Mouse (Mus musculus): Measurements from ENCODE around the gene Dgcr2.
A peak's percentile ranks its signal among the peaks of the same experiment; 100 is the strongest.

Gene Dgcr2

GRCm38 (mm10) chr16:17898462-17898861 lies at the start of gene Dgcr2, which contains the start of gene Tssk2:
TSS of gene Dgcr2 (minus strand) at chr16:17898562.
TSS of gene Tssk2 (plus strand) at chr16:17898637.
- no peak for DNase-seq (ENCODE audit: low read depth in 2 of 2, low spot score in 2 of 2)

GRCm38 (mm10) chr16:17945081-17945831 lies 46.9 kb upstream of the Dgcr2 start:
- no peak for DNase-seq (ENCODE audit: low read depth in 2 of 2, low spot score in 2 of 2)

- no peak for DNase-seq (ENCODE audit: low read depth in 2 of 2, low spot score in 2 of 2)
These were observed 45.1 kb upstream of the Dgcr2 start for GRCm38 (mm10) chr16:17943466-17943865.

GRCm38 (mm10) chr16:17939255-17939751 lies 40.9 kb upstream of the Dgcr2 start:
- DNase-seq (ENCODE audit: low read depth in 2 of 2, low spot score in 2 of 2), result no peak

- peak; percentile 42 to 70 for DNase-seq (ENCODE audit: low read depth in 2 of 2, low spot score in 2 of 2)
These were observed 40.5 kb upstream of the Dgcr2 start for GRCm38 (mm10) chr16:17938821-17939220.

- no peak for DNase-seq (ENCODE audit: low read depth in 2 of 2, low spot score in 2 of 2)
These were observed 39.8 kb upstream of the Dgcr2 start for GRCm38 (mm10) chr16:17938187-17938586.

- DNase-seq (ENCODE audit: low read depth in 2 of 2, low spot score in 2 of 2), result no peak
These were observed 38.4 kb upstream of the Dgcr2 start for GRCm38 (mm10) chr16:17936776-17937175.

GRCm38 (mm10) chr16:17934445-17934910 lies 36.1 kb upstream of the Dgcr2 start:
- DNase-seq (ENCODE audit: low read depth in 2 of 2, low spot score in 2 of 2), result no peak

- DNase-seq (ENCODE audit: low read depth in 2 of 2, low spot score in 2 of 2), result no peak
These were observed 35.5 kb upstream of the Dgcr2 start for GRCm38 (mm10) chr16:17933594-17934444.

GRCm38 (mm10) chr16:17931906-17932460 lies 33.6 kb upstream of the Dgcr2 start:
- no peak for DNase-seq (ENCODE audit: low read depth in 2 of 2, low spot score in 2 of 2)

- no peak for DNase-seq (ENCODE audit: low read depth in 2 of 2, low spot score in 2 of 2)
These were observed 31.3 kb upstream of the Dgcr2 start for GRCm38 (mm10) chr16:17929631-17930030.

- no peak for DNase-seq (ENCODE audit: low read depth in 2 of 2, low spot score in 2 of 2)
These were observed 30.8 kb upstream of the Dgcr2 start for GRCm38 (mm10) chr16:17929211-17929610.

- peak; percentile 72 to 81 for DNase-seq (ENCODE audit: low read depth in 2 of 2, low spot score in 2 of 2)
These were observed 30.3 kb upstream of the Dgcr2 start for GRCm38 (mm10) chr16:17928627-17929104.

GRCm38 (mm10) chr16:17928087-17928580 lies 29.8 kb upstream of the Dgcr2 start, which contains the start of gene Slc25a1:
TSS of gene Slc25a1 (minus strand) at chr16:17928219.
- no peak for DNase-seq (ENCODE audit: low read depth in 2 of 2, low spot score in 2 of 2)

- peak in 1 of 2 experiments; percentile 18 for DNase-seq (ENCODE audit: low read depth in 2 of 2, low spot score in 2 of 2)
These were observed 29.2 kb upstream of the Dgcr2 start for GRCm38 (mm10) chr16:17927351-17928082.

- DNase-seq (ENCODE audit: low read depth in 2 of 2, low spot score in 2 of 2), result no peak
These were observed 23.8 kb upstream of the Dgcr2 start for GRCm38 (mm10) chr16:17922163-17922538.

GRCm38 (mm10) chr16:17921325-17922162 lies 23.2 kb upstream of the Dgcr2 start:
- peak; percentile 88 to 89 for DNase-seq (ENCODE audit: low read depth in 2 of 2, low spot score in 2 of 2)

- DNase-seq (ENCODE audit: low read depth in 2 of 2, low spot score in 2 of 2), result no peak
These were observed 22.2 kb upstream of the Dgcr2 start for GRCm38 (mm10) chr16:17920586-17920985.
